Mouse (Mus musculus) macrophage (primary cell): ENCODE data around the gene Pyroxd1. TPM values are rescaled to one million over a fixed set of nuclear protein-coding genes. Genes with fewer than 3 reads are reported as not detected.

Source experiments
- H3K27ac ChIP-seq: fragments of 350-480 bp; formaldehyde crosslinking; 2 replicates; pipeline ENCODE4 v1.9.0; 2021
- H3K36me3 ChIP-seq: fragments of 350-480 bp; formaldehyde crosslinking; 2 replicates; pipeline ENCODE4 v1.9.0; 2021; ENCODE audit errors: inconsistent target
- H3K4me3 ChIP-seq: fragments of 350-480 bp; formaldehyde crosslinking; 2 replicates; pipeline ENCODE4 v1.9.0; 2021; ENCODE audit errors: inconsistent target
- H3K79me2 ChIP-seq: fragments of 350-480 bp; formaldehyde crosslinking; 2 replicates; pipeline ENCODE4 v1.9.0; 2021; ENCODE audit errors: inconsistent target
- WGBS: methylation state at CpG from one replicate; pipeline ENCODE4 v1.1.7; 2026; ENCODE audit warnings: inconsistent platforms; ENCODE audit not compliant: missing documents; 5-methylcytosine and 5-hydroxymethylcytosine counted together
- polyA plus RNA-seq: library from polyadenylated mRNA; stranded (reverse); fragments of 250-400 nt; gene quantifications from 3 replicates; pipeline ENCODE4 v1.2.4, GENCODE M21; 2018; ENCODE audit warnings: inconsistent platforms

Gene Pyroxd1
- polyA plus RNA-seq, 1 experiment from 2014 or later = 9.4 TPM

GRCm38 (mm10) chr6:142357106-142357505, 11.7 kb downstream of the Pyroxd1 start:
- peaks cover 76% of the 10 kb centered on the region for H3K36me3 ChIP-seq
- H3K4me3 ChIP-seq = no peak overlapping the region
- 91% methylated on average over 7 of the region's 7 CpGs for WGBS
- H3K79me2 ChIP-seq = no peaks in the 10 kb centered on the region
- H3K27ac ChIP-seq = no peak overlapping the region

DNA sequence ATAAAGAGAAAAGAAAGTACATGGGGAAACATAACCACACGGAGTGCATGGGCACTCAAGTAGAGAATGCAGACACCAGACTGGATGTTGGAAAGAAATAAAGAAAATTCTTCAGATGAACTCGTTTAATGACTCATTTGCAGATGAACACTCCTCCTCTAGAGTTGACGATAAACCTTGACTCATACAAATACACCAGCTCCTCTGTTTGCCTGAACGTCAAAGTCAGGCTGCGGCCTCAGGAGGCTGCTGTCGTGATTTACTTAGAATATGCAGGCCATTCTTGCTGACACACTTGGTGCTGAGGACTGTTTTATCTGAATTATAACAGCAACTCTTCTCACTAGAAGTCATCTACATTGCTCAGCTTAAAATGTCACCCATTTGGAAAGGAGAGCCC, 16.6 kb downstream of the Pyroxd1 start:
- H3K27ac ChIP-seq = no peak overlapping the region
- H3K79me2 ChIP-seq = no peaks in the 10 kb centered on the region
- H3K4me3 ChIP-seq = no peak overlapping the region
- WGBS = 92% methylated on average over 6 of the region's 6 CpGs
- peaks cover 85% of the 10 kb centered on the region for H3K36me3 ChIP-seq

- Histone ChIP-seq H3K36me3 (peaks cover 85% of the 10 kb centered on the region), H3K79me2 (no peaks in the 10 kb centered on the region), H3K27ac (no peak overlapping the region), H3K4me3 (no peak overlapping the region)
- 79% methylated on average over 9 of the region's 9 CpGs for WGBS
Measured at GRCm38 (mm10) chr6:142363019-142363576, 17.6 kb downstream of the Pyroxd1 start.

DNA sequence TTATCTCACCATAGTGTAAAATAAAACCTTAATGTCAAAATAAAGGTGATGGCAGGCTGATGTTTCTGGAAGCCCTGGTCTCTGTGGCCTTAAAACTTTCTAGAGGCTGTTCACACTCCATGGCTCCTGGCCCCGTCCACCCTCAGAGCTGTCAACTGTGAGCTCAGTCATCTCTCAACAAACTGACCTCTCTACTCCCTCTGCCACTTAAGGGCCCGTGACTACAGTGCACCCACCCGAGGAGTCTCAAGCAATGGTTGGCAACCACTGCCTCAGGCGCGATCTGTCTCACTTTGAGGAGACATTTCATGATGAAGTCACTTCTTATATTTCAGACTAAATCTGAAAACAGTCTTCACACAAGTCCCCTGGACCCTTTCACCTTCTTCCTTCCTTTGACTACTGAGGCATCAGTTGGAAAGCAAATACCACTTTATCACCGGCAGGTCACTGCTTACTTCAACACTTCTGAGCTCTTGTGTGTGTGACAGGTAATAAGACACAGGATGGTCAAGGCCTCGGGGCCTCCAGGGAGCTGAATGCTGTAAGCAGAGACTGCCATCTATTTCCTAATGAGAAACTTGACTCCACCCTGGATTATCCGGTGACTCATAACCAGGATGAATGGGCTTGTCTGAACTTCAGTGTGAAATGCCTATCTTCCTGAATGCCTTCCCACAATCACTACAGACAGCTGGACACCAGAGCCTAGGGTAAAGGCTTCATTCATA, 20.5 kb downstream of the Pyroxd1 start:
- WGBS = 91% methylated on average over 8 of the region's 8 CpGs
- Histone ChIP-seq H3K36me3 (peaks cover 83% of the 10 kb centered on the region), H3K79me2 (no peaks in the 10 kb centered on the region), H3K27ac (no peak overlapping the region), H3K4me3 (no peak overlapping the region)

- 91% methylated on average over 10 of the region's 10 CpGs for WGBS
- H3K4me3 ChIP-seq = no peak overlapping the region
- peaks cover 79% of the 10 kb centered on the region for H3K36me3 ChIP-seq
Measured at GRCm38 (mm10) chr6:142366473-142367018, 21.1 kb downstream of the Pyroxd1 start.

DNA sequence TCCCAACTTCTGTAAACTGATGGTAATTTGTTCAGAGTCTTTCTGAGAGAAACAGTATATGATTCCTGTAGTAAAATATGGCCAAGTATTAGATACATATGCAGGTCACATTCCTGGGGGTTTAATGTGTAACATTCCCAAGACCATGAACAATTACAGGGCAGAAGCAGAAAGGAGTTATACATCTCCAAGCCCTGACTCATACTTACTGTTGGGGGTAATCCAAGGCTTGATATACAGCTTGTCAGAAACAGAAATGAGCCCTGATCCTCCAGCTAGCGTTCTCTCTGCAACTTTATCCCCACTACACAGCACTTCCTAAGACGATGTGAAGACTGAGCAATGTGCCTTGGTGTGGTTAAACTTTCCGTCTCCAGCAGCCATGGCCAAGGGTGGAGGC, 22.1 kb downstream of the Pyroxd1 start:
- H3K36me3 ChIP-seq = peaks cover 79% of the 10 kb centered on the region
- H3K27ac ChIP-seq = no peak overlapping the region
- no peaks in the 10 kb centered on the region for H3K79me2 ChIP-seq
- H3K4me3 ChIP-seq = no peak overlapping the region
- 92% methylated on average over 3 of the region's 3 CpGs for WGBS

More at GRCm38 (mm10) chr6:142366473-142367018, 21.1 kb downstream of the Pyroxd1 start:
- Histone ChIP-seq H3K79me2 (no peaks in the 10 kb centered on the region), H3K27ac (no peak overlapping the region)

- H3K36me3 ChIP-seq = peaks cover 84% of the 10 kb centered on the region
- no peak overlapping the region for H3K27ac ChIP-seq
- WGBS = 96% methylated on average over 3 of the region's 3 CpGs
- no peak overlapping the region for H3K4me3 ChIP-seq
- H3K79me2 ChIP-seq = no peaks in the 10 kb centered on the region
Measured at GRCm38 (mm10) chr6:142369568-142369967, 24.1 kb downstream of the Pyroxd1 start.

- H3K36me3 ChIP-seq = peaks cover 42% of the 10 kb centered on the region
- 80% methylated on average over 1 of the region's 1 CpGs for WGBS
- no peak overlapping the region for H3K4me3 ChIP-seq
Measured at GRCm38 (mm10) chr6:142377081-142377480, 31.6 kb downstream of the Pyroxd1 start.

GRCm38 (mm10) chr6:142378576-142379330, 33.3 kb downstream of the Pyroxd1 start:
- no peak overlapping the region for H3K27ac ChIP-seq
- H3K36me3 ChIP-seq = peaks cover 28% of the 10 kb centered on the region
- WGBS = 98% methylated on average over 8 of the region's 8 CpGs
- peaks cover 26% of the 10 kb centered on the region for H3K79me2 ChIP-seq
- no peak overlapping the region for H3K4me3 ChIP-seq

More at GRCm38 (mm10) chr6:142377081-142377480, 31.6 kb downstream of the Pyroxd1 start:
- no peak overlapping the region for H3K27ac ChIP-seq
- peaks cover 12% of the 10 kb centered on the region; the same call in 1 of the 2 replicates for H3K79me2 ChIP-seq

DNA sequence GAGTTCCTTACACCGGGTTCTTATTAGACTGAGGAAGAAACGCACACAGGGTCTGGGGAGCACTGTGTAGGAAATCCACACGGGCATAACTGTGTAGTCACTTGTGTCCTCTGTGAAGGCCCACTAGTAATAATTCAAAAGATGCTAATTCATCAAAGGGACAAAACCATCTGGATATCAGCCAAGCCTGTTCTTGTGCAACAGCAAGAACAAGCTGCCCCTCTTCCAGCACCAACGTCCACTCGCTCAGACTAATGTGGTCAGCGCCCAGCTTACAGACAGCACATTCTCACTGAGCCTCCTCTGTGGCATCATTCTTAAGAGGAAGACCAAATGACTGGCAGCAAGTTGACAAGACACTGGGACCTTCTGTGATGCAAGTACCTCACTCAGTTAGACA, 34.5 kb downstream of the Pyroxd1 start:
- no peak overlapping the region for H3K4me3 ChIP-seq
- no peak overlapping the region for H3K27ac ChIP-seq
- H3K36me3 ChIP-seq = peaks cover 16% of the 10 kb centered on the region
- H3K79me2 ChIP-seq = peaks cover 38% of the 10 kb centered on the region
- 71% methylated on average over 6 of the region's 6 CpGs for WGBS

GRCm38 (mm10) chr6:142381615-142382014, 36.2 kb downstream of the Pyroxd1 start:
- Histone ChIP-seq H3K36me3 (peaks cover 2% of the 10 kb centered on the region), H3K4me3 (no peak overlapping the region), H3K27ac (no peak overlapping the region), H3K79me2 (peaks cover 52% of the 10 kb centered on the region)
- 96% methylated on average over 7 of the region's 7 CpGs for WGBS

DNA sequence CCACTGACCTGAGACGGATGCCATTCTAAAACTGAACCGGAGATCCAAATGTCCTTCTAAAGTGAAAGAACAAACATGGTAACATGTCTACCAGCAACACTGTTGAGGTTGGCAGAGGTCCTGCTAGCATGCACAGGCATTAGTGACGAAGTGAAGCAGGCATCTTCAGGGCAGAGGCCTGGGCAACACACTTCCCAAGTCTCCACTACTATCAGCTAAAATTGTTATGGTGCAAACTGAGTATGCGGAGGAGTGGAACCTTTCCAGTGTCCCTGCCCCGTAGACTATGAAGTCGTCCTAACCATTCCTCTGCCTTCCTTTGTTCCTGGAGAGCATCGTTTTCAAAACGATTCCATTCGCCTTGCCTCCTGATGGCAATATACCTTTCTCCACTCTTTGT, 39.1 kb downstream of the Pyroxd1 start:
- no peaks in the 10 kb centered on the region for H3K36me3 ChIP-seq
- peaks cover 74% of the 10 kb centered on the region for H3K79me2 ChIP-seq
- no peak overlapping the region for H3K4me3 ChIP-seq
- H3K27ac ChIP-seq = no peak overlapping the region
- over 99% methylated on average over 9 of the region's 9 CpGs for WGBS

- Histone ChIP-seq H3K4me3 (peak overlapping the region; percentile 82), H3K27ac (peak overlapping the region; percentile 37; the same call in 1 of the 2 replicates), H3K79me2 (peaks cover 87% of the 10 kb centered on the region), H3K36me3 (no peaks in the 10 kb centered on the region)
- WGBS = 1% methylated on average over 31 of the region's 31 CpGs
Measured at GRCm38 (mm10) chr6:142386285-142387010, 41.0 kb downstream of the Pyroxd1 start.
